Mouse (Mus musculus) midbrain, embryonic 16.5 days (tissue): ENCODE data around the gene Ndufb6. TPM values are rescaled to one million over a fixed set of nuclear protein-coding genes. Genes with fewer than 3 reads are reported as not detected.

ENCODE experiments used
- ATAC-seq: fragments of 200-750 bp; cut with Nextera tagmentation; 2 replicates; pipeline ENCODE4 v1.8.0; 2017; ENCODE audit warnings: moderate TSS enrichment
- H3K27ac ChIP-seq: fragments of 300-500 bp; sonication (generic); 2 replicates; pipeline ENCODE4 v1.5.1; 2014; ENCODE audit warnings: mild to moderate bottlenecking, low read length, mixed read lengths
- H3K27me3 ChIP-seq: fragments of 300-500 bp; sonication (generic); 2 replicates; pipeline ENCODE4 v1.6.1; 2014; ENCODE audit warnings: low read depth, low read length, mixed read lengths; ENCODE audit not compliant: control insufficient read depth, insufficient read depth
- H3K36me3 ChIP-seq: fragments of 300-500 bp; sonication (generic); 2 replicates; pipeline ENCODE4 v1.6.1; 2014; ENCODE audit warnings: mild to moderate bottlenecking, low read length, moderate library complexity, mixed read lengths; ENCODE audit not compliant: control insufficient read depth, insufficient read depth
- H3K4me1 ChIP-seq: fragments of 300-500 bp; sonication (generic); 2 replicates; pipeline ENCODE4 v1.6.1; 2014; ENCODE audit warnings: mild to moderate bottlenecking, low read length, mixed read lengths; ENCODE audit not compliant: control insufficient read depth, insufficient read depth
- H3K4me2 ChIP-seq: fragments of 300-500 bp; sonication (generic); 2 replicates; pipeline ENCODE4 v1.6.1; 2014; ENCODE audit warnings: mild to moderate bottlenecking, low read length, mixed read lengths
- H3K4me3 ChIP-seq: fragments of 300-500 bp; sonication (generic); 2 replicates; pipeline ENCODE4 v1.5.1; 2014; ENCODE audit warnings: low read depth, mild to moderate bottlenecking, low read length, moderate library complexity, mixed read lengths
- H3K9ac ChIP-seq: fragments of 300-500 bp; sonication (generic); 2 replicates; pipeline ENCODE4 v1.6.1; 2014; ENCODE audit warnings: low read depth, low read length, mixed read lengths
- H3K9me3 ChIP-seq: fragments of 300-500 bp; sonication (generic); replicated peaks from 2 replicates; pipeline ENCODE4 v1.6.1; 2014; ENCODE audit warnings: mild to moderate bottlenecking, low read length, mixed read lengths; ENCODE audit not compliant: control insufficient read depth, poor library complexity, severe bottlenecking
- WGBS: fragments of 180-500 bp; shearing (Covaris S2); extraction: QIAGEN DNeasy Blood & Tissue Kit; methylation state at CpG from one replicate; pipeline ENCODE4 v1.1.7; 2014; 5-methylcytosine and 5-hydroxymethylcytosine counted together
- polyA plus RNA-seq: library from polyadenylated mRNA; unstranded; fragments of >200 nt; fragmentation: Nextera tagmentation; extraction: Ambion mirVana; gene quantifications from 2 replicates; pipeline ENCODE4 v1.2.1, GENCODE M21; 2015

Gene Ndufb6
- polyA plus RNA-seq, 1 experiment from 2014 or later: 351 TPM

GRCm38 (mm10) chr4:40268204-40268813, 10.9 kb downstream of the Ndufb6 start:
- Histone ChIP-seq H3K27me3 (no peaks in the 10 kb centered on the region), H3K4me1 (peaks cover 20% of the 10 kb centered on the region), H3K27ac (peak overlapping the region; percentile 97), H3K9ac (peak overlapping the region; percentile 90), H3K4me2 (peak overlapping the region; percentile 83), H3K36me3 (no peaks in the 10 kb centered on the region), H3K9me3 (no peaks in the 10 kb centered on the region), H3K4me3 (peak overlapping the region; percentile 86)
- 2% methylated on average over 48 of the region's 50 CpGs for WGBS
- peak; percentile 81 for ATAC-seq

GRCm38 (mm10) chr4:40267681-40268080, 11.5 kb downstream of the Ndufb6 start:
- Histone ChIP-seq H3K9me3 (no peaks in the 10 kb centered on the region), H3K9ac (peak overlapping the region; percentile 90), H3K4me3 (peak overlapping the region; percentile 86), H3K4me2 (peak overlapping the region; percentile 83), H3K27ac (peak overlapping the region; percentile 97), H3K27me3 (no peaks in the 10 kb centered on the region), H3K36me3 (peaks cover 3% of the 10 kb centered on the region), H3K4me1 (peaks cover 20% of the 10 kb centered on the region)
- peak; percentile 9; the same call in 1 of the 2 replicates for ATAC-seq
- WGBS: 73% methylated on average over 7 of the region's 7 CpGs

- Histone ChIP-seq H3K9me3 (no peaks in the 10 kb centered on the region), H3K9ac (no peak overlapping the region), H3K27ac (no peak overlapping the region), H3K36me3 (peaks cover 24% of the 10 kb centered on the region), H3K4me3 (no peak overlapping the region), H3K4me1 (peaks cover 18% of the 10 kb centered on the region), H3K27me3 (no peaks in the 10 kb centered on the region), H3K4me2 (no peak overlapping the region)
- no peak for ATAC-seq
- WGBS: 88% methylated on average over 1 of the region's 1 CpGs
Observed at GRCm38 (mm10) chr4:40264321-40264720, 14.9 kb downstream of the Ndufb6 start.

- Histone ChIP-seq H3K9me3 (no peaks in the 10 kb centered on the region), H3K36me3 (peaks cover 10% of the 10 kb centered on the region), H3K4me2 (no peak overlapping the region), H3K4me3 (no peak overlapping the region), H3K27me3 (no peaks in the 10 kb centered on the region), H3K9ac (no peak overlapping the region), H3K27ac (no peak overlapping the region), H3K4me1 (no peaks in the 10 kb centered on the region)
- no peak for ATAC-seq
- WGBS: 90% methylated on average over 8 of the region's 8 CpGs
Observed at GRCm38 (mm10) chr4:40254385-40255103, 24.7 kb downstream of the Ndufb6 start.

- ATAC-seq: no peak
Observed at GRCm38 (mm10) chr4:40253766-40254165, 25.5 kb downstream of the Ndufb6 start.

GRCm38 (mm10) chr4:40250984-40251383, 28.2 kb downstream of the Ndufb6 start:
- H3K27ac ChIP-seq: no peak overlapping the region
- H3K9me3 ChIP-seq: no peaks in the 10 kb centered on the region
- no peak overlapping the region for H3K4me2 ChIP-seq
- H3K27me3 ChIP-seq: no peaks in the 10 kb centered on the region
- WGBS: 94% methylated on average over 5 of the region's 5 CpGs
- no peaks in the 10 kb centered on the region for H3K4me1 ChIP-seq
- no peak for ATAC-seq
- H3K9ac ChIP-seq: no peak overlapping the region
- no peak overlapping the region for H3K4me3 ChIP-seq
- no peaks in the 10 kb centered on the region for H3K36me3 ChIP-seq

More at GRCm38 (mm10) chr4:40253766-40254165, 25.5 kb downstream of the Ndufb6 start:
- Histone ChIP-seq H3K4me1 (no peaks in the 10 kb centered on the region), H3K36me3 (peaks cover 4% of the 10 kb centered on the region), H3K9ac (no peak overlapping the region), H3K9me3 (no peaks in the 10 kb centered on the region), H3K27ac (no peak overlapping the region), H3K27me3 (no peaks in the 10 kb centered on the region), H3K4me3 (no peak overlapping the region), H3K4me2 (no peak overlapping the region)
- WGBS: 83% methylated on average over 2 of the region's 2 CpGs

GRCm38 (mm10) chr4:40244035-40244434, 35.2 kb downstream of the Ndufb6 start:
- no peak overlapping the region for H3K4me3 ChIP-seq
- no peak for ATAC-seq
- H3K4me1 ChIP-seq: peaks cover 7% of the 10 kb centered on the region; the same call in 1 of the 2 replicates
- no peaks in the 10 kb centered on the region for H3K27me3 ChIP-seq
- H3K9ac ChIP-seq: no peak overlapping the region
- H3K4me2 ChIP-seq: no peak overlapping the region
- H3K27ac ChIP-seq: no peak overlapping the region
- H3K9me3 ChIP-seq: no peaks in the 10 kb centered on the region
- 91% methylated on average over 8 of the region's 8 CpGs for WGBS
- no peaks in the 10 kb centered on the region for H3K36me3 ChIP-seq

- Histone ChIP-seq H3K27ac (no peak overlapping the region), H3K4me1 (peaks cover 14% of the 10 kb centered on the region), H3K4me2 (no peak overlapping the region), H3K4me3 (no peak overlapping the region), H3K27me3 (no peaks in the 10 kb centered on the region), H3K9ac (no peak overlapping the region), H3K36me3 (no peaks in the 10 kb centered on the region), H3K9me3 (no peaks in the 10 kb centered on the region)
- no peak for ATAC-seq
- WGBS: 83% methylated on average over 4 of the region's 4 CpGs
Observed at GRCm38 (mm10) chr4:40243006-40243405, 36.2 kb downstream of the Ndufb6 start.

- Histone ChIP-seq H3K9ac (no peak overlapping the region), H3K36me3 (no peaks in the 10 kb centered on the region), H3K4me2 (no peak overlapping the region), H3K27ac (no peak overlapping the region), H3K9me3 (no peaks in the 10 kb centered on the region), H3K27me3 (no peaks in the 10 kb centered on the region), H3K4me3 (no peak overlapping the region), H3K4me1 (peaks cover 14% of the 10 kb centered on the region)
- 56% methylated on average over 6 of the region's 6 CpGs for WGBS
- ATAC-seq: no peak
Observed at GRCm38 (mm10) chr4:40241928-40242327, 37.3 kb downstream of the Ndufb6 start.
